ENCODE assay signal across 8 mouse cellular contexts in genomic region chr15:79931496-79932141, GRCm38 (mm10). TPM values are rescaled to one million over a fixed set of nuclear protein-coding genes. Genes with fewer than 3 reads are reported as not detected.
A peak's percentile ranks its signal among the peaks of the same experiment; 100 is the strongest.
DNase-seq lines count a peak whose midpoint lies in the region; ATAC-seq and TF ChIP-seq lines count a peak whose summit lies in the region.

No protein-coding gene starts in this region.

- ATAC-seq in heart, embryonic 13.5 days (ENCODE audit: extremely low read depth, insufficient number of reproducible peaks, low FRiP score, low TSS enrichment): no peak
- ATAC-seq in intestine, embryonic 16.5 days: peak; percentile 32; the same call in 1 of the 2 replicates
- no peak for ATAC-seq in lung, embryonic 15.5 days (ENCODE audit: borderline replicate concordance, extremely low read depth, low FRiP score, low TSS enrichment)
- no peak for ATAC-seq in erythroid progenitor cell, adult 5-6 weeks (replicated peaks; ENCODE audit: low FRiP score, poor library complexity, severe bottlenecking)

- intact Hi-C loops in heart, postnatal 10 days (cut with DNase I): no loop called here

- TF ChIP-seq CTCF in cortical plate, adult 2 months (IDR thresholded peaks at IDR 0.05; ENCODE audit: extremely low read depth, insufficient read depth, low read length): no peak

- 19% methylated on average over 13 of the region's 13 CpGs for WGBS in heart, embryonic 13.5 days
- 22% methylated on average over 13 of the region's 13 CpGs for WGBS in intestine, embryonic 16.5 days
- WGBS in lung, embryonic 15.5 days: 20% methylated on average over 13 of the region's 13 CpGs

- H3K4me2 ChIP-seq in heart, embryonic 13.5 days: peak overlapping the region; percentile 96
- peak overlapping the region; percentile 93 for H3K4me2 ChIP-seq in intestine, embryonic 16.5 days (ENCODE audit: low read depth, low read length)
- peak overlapping the region; percentile 92 for H3K4me2 ChIP-seq in lung, embryonic 15.5 days

- no peaks in the 10 kb centered on the region for H3K36me3 ChIP-seq in heart, embryonic 13.5 days
- H3K36me3 ChIP-seq in intestine, embryonic 16.5 days (ENCODE audit: control insufficient read depth, insufficient read depth, low read length): no peaks in the 10 kb centered on the region
- H3K36me3 ChIP-seq in lung, embryonic 15.5 days: no peaks in the 10 kb centered on the region

- peak overlapping the region; percentile 83; the same call in 1 of the 2 replicates for H3K9ac ChIP-seq in heart, embryonic 13.5 days
- peak overlapping the region; percentile 73; the same call in 1 of the 2 replicates for H3K9ac ChIP-seq in intestine, embryonic 16.5 days (ENCODE audit: low read depth, low read length)
- H3K9ac ChIP-seq in lung, embryonic 15.5 days: no peak overlapping the region; the same call in 1 of the 2 replicates

- peaks cover 27% of the 10 kb centered on the region for H3K4me1 ChIP-seq in heart, embryonic 13.5 days
- peaks cover 6% of the 10 kb centered on the region; the same call in 1 of the 2 replicates for H3K4me1 ChIP-seq in cortical plate, adult 2 months (ENCODE audit: control insufficient read depth, insufficient read depth, low read length)
- peaks cover 20% of the 10 kb centered on the region for H3K4me1 ChIP-seq in intestine, embryonic 16.5 days (ENCODE audit: control insufficient read depth, insufficient read depth, low read length)
- peaks cover 44% of the 10 kb centered on the region for H3K4me1 ChIP-seq in lung, embryonic 15.5 days

- peak overlapping the region; percentile 45; the same call in 1 of the 2 replicates for H3K27ac ChIP-seq in heart, embryonic 13.5 days (replicated peaks)
- no peak overlapping the region for H3K27ac ChIP-seq in cortical plate, adult 2 months (ENCODE audit: insufficient read depth, low read length)
- H3K27ac ChIP-seq in intestine, embryonic 16.5 days (ENCODE audit: low read length): peak overlapping the region; percentile 61; the same call in 1 of the 2 replicates
- H3K27ac ChIP-seq in lung, embryonic 15.5 days: no peak overlapping the region

- TF ChIP-seq POLR2A in cortical plate, adult 2 months (IDR thresholded peaks at IDR 0.05; ENCODE audit: extremely low read depth, insufficient read depth, low read length): no peak

- no peaks in the 10 kb centered on the region for H3K9me3 ChIP-seq in heart, embryonic 13.5 days
- H3K9me3 ChIP-seq in intestine, embryonic 16.5 days (ENCODE audit: control insufficient read depth, low read length): no peaks in the 10 kb centered on the region
- no peaks in the 10 kb centered on the region for H3K9me3 ChIP-seq in lung, embryonic 15.5 days

- DNase-seq in heart, postnatal 10 days: no peak
- DNase-seq in ovary, postnatal 10 days (ENCODE audit: low spot score): no peak
- no peak for DNase-seq in layer of hippocampus, adult 8-10 months (ENCODE audit: low spot score in 2 of 2)

- peaks cover 75% of the 10 kb centered on the region for H3K27me3 ChIP-seq in heart, embryonic 13.5 days (replicated peaks)
- peaks cover 20% of the 10 kb centered on the region for H3K27me3 ChIP-seq in intestine, embryonic 16.5 days (replicated peaks; ENCODE audit: control insufficient read depth, insufficient read depth, low read length)
- H3K27me3 ChIP-seq in lung, embryonic 15.5 days: peaks cover 48% of the 10 kb centered on the region

- peak overlapping the region; percentile 76 for H3K4me3 ChIP-seq in heart, embryonic 13.5 days
- H3K4me3 ChIP-seq in cortical plate, adult 2 months (ENCODE audit: insufficient read depth, low read length): peak overlapping the region; percentile 61
- H3K4me3 ChIP-seq in intestine, embryonic 16.5 days (ENCODE audit: low read length): peak overlapping the region; percentile 73
- H3K4me3 ChIP-seq in lung, embryonic 15.5 days: peak overlapping the region; percentile 63

RNA-seq across cellular contexts. Expression of gene Cbx7, which starts 39.3 kb away (rescaled TPM):
- polyA plus RNA-seq in heart, embryonic 13.5 days (2015; fragmentation: Nextera tagmentation; extraction: Ambion mirVana): 1.5 TPM in 2 replicates
- 1 to 10 TPM; 3.0 to 3.8 TPM for total RNA-seq in heart, postnatal 10 days (2021)
- polyA plus RNA-seq in cortical plate, adult 2 months (2012; rRNA removed): 58.4 and 62.6 TPM in 2 replicates
- 3.7 and 4.8 TPM in 2 replicates for polyA plus RNA-seq in intestine, embryonic 16.5 days (2015; fragmentation: Nextera tagmentation; extraction: Ambion mirVana)
- polyA plus RNA-seq in lung, embryonic 15.5 days (2015; fragmentation: Nextera tagmentation; extraction: Ambion mirVana): 2.4 and 2.8 TPM in 2 replicates
- 21.0 and 23.1 TPM in 2 replicates for total RNA-seq in erythroid progenitor cell, adult 5-6 weeks (2015; ENCODE audit: low replicate concordance)
- 12.1 and 15.4 TPM in 2 replicates for total RNA-seq in erythroid progenitor cell, adult 5-6 weeks (2017; ENCODE audit: low replicate concordance)
- 10 to 100 TPM; 46.0 to 62.9 (median 52.2) TPM for total RNA-seq in layer of hippocampus, adult 8-10 months (2022)

RNA-seq across cellular contexts. Expression of gene Apobec3, which starts 40.2 kb away (rescaled TPM):
- 13.5 and 13.9 TPM in 2 replicates for polyA plus RNA-seq in heart, embryonic 13.5 days (2015; fragmentation: Nextera tagmentation; extraction: Ambion mirVana)
- 10 to 100 TPM; 11.2 to 11.7 TPM for total RNA-seq in heart, postnatal 10 days (2021)
- polyA plus RNA-seq in cortical plate, adult 2 months (2012; rRNA removed): 6.7 and 7.5 TPM in 2 replicates
- 12.9 and 16.2 TPM in 2 replicates for polyA plus RNA-seq in intestine, embryonic 16.5 days (2015; fragmentation: Nextera tagmentation; extraction: Ambion mirVana)
- polyA plus RNA-seq in lung, embryonic 15.5 days (2015; fragmentation: Nextera tagmentation; extraction: Ambion mirVana): 30.0 and 38.5 TPM in 2 replicates
- 229 and 314 TPM in 2 replicates for total RNA-seq in erythroid progenitor cell, adult 5-6 weeks (2015; ENCODE audit: low replicate concordance)
- total RNA-seq in erythroid progenitor cell, adult 5-6 weeks (2017; ENCODE audit: low replicate concordance): 185 and 259 TPM in 2 replicates
- total RNA-seq in layer of hippocampus, adult 8-10 months (2022): 10 to 100 TPM in 2 of 4 experiments, 1 to 10 TPM in 2; 5.3 to 11.9 (median 8.3) TPM

Comparison
In these comparisons a context has a peak if more than half of its experiments do, and no peak if none do; other contexts are left out.
1. H3K27ac ChIP-seq: peak in heart, embryonic 13.5 days (single experiment) and intestine, embryonic 16.5 days (single experiment); none in cortical plate, adult 2 months (single experiment) and lung, embryonic 15.5 days (single experiment).
2. RNA of gene Cbx7, which starts 39.3 kb away (polyA plus RNA-seq): 58.4 to 62.6 TPM in cortical plate, adult 2 months; 3.7 to 4.8 TPM in intestine, embryonic 16.5 days, 2.4 to 2.8 TPM in lung, embryonic 15.5 days and 1.5 TPM in heart, embryonic 13.5 days; every median in the first group is over 10 times any median in the second.
3. Peak in every context shown above with its lines, with median percentiles within 50 percentile points of each other: H3K4me2 ChIP-seq and H3K4me3 ChIP-seq.